Mouse (Mus musculus): ENCODE data around the gene Rrp36. TPM values are rescaled to one million over a fixed set of nuclear protein-coding genes. Genes with fewer than 3 reads are reported as not detected.

Gene Rrp36
- polyA plus RNA-seq, 1 experiment = 36.7 TPM

DNA sequence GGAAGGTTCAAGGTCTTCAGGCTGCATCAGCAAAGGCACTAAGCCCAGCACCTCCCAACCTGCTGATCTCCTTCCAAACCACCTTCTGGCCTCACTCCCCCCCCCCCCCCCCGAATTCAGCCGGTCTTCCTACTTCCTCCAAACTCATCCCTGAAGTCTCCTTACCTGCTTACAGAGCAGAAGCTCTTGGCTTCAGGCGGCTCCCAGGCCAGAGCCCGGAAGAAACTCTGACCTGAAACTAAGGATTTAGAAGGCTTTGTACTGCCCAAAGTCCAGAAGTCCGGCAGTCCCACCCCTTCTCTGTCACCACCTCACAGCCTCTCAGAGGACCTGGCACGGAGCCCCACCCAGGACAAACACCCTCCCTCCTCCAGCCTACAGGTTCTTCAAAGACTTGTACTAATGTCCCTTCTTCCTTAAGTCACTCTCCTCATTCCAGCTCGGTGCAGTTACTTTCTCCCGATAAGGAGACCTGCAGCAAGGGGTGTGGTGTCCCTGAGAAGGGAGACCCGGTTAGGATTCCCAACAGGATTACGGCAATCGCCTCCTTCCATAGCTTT is 29.2 kb downstream of the Rrp36 start:
- no peak for DNase-seq (ENCODE audit: low read depth)
- no peak for TF ChIP-seq CTCF (IDR thresholded peaks at IDR 0.05; ENCODE audit: borderline replicate concordance, extremely low read depth, insufficient read depth, insufficient read length)

GRCm38 (mm10) chr17:46644152-46644805 is 29.9 kb downstream of the Rrp36 start:
- no peak for DNase-seq (ENCODE audit: low read depth)

GRCm38 (mm10) chr17:46642060-46642459 is 32.1 kb downstream of the Rrp36 start:
- DNase-seq (ENCODE audit: low read depth) = no peak
- TF ChIP-seq CTCF (IDR thresholded peaks at IDR 0.05; ENCODE audit: borderline replicate concordance, extremely low read depth, insufficient read depth, insufficient read length) = no peak
- TF ChIP-seq POLR2A (IDR thresholded peaks at IDR 0.05; ENCODE audit: borderline replicate concordance, extremely low read depth, insufficient read depth, insufficient read length, poor library complexity, severe bottlenecking) = no peak

More at GRCm38 (mm10) chr17:46644152-46644805, 29.9 kb downstream of the Rrp36 start:
- TF ChIP-seq CTCF (IDR thresholded peaks at IDR 0.05; ENCODE audit: borderline replicate concordance, extremely low read depth, insufficient read depth, insufficient read length) = no peak
- TF ChIP-seq POLR2A (IDR thresholded peaks at IDR 0.05; ENCODE audit: borderline replicate concordance, extremely low read depth, insufficient read depth, insufficient read length, poor library complexity, severe bottlenecking) = no peak

DNA sequence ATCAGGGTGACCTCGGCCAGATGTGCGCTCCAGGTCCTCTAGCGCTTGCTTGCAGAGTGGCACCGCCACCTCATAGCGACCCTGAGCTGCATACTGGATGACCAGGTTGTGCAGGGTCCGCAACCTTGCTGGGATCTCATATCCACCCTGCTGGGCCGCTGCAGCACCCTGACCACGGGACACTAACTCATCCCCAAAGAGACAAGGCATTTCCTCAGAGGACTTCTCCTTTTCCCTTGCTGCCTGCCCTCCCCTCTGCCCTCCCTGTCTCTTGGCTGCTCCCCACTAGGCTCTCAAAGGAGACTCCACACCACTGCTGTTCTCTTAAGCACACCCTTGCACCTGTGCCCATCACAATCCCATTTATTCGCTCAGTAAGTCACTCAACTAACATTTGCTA is 34.2 kb downstream of the Rrp36 start:
- TF ChIP-seq CTCF (IDR thresholded peaks at IDR 0.05; ENCODE audit: borderline replicate concordance, extremely low read depth, insufficient read depth, insufficient read length) (no peak), POLR2A (IDR thresholded peaks at IDR 0.05; ENCODE audit: borderline replicate concordance, extremely low read depth, insufficient read depth, insufficient read length, poor library complexity, severe bottlenecking) (no peak)
- no peak for DNase-seq (ENCODE audit: low read depth)

DNA sequence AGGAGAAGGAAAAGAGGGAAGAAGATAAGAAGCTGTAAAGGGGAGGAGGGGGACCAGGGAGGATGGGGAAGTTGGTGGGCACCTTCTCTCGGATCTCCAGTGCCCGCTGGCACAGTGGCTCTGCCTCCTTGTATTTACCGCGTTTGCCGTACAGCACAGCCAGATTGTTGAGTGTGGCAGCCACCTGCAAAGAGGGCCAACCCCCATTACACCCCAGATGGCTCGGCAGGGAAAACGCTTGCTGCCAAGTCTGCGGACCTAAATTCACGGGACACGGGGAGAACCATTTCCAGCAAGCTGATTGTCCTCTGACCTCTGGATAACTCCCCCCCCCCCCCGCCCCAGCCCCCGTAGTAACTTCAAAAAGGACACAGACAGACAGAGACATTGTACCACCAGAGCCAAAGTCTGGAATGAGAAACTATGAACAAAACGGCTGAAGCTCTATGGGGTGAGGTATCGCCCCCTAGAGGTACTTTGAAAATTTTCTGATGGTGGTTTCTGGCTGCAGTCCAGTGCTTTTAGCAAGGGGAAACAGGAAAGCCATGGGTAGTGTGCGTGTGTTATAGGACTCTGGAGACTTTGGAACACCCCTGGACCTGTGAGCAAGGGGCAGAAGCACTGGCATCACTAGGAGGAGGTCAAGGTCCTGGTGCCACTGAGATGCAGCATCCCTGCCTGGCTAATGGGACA is 37.2 kb downstream of the Rrp36 start:
- no peak for TF ChIP-seq POLR2A (IDR thresholded peaks at IDR 0.05; ENCODE audit: borderline replicate concordance, extremely low read depth, insufficient read depth, insufficient read length, poor library complexity, severe bottlenecking)
- TF ChIP-seq CTCF (IDR thresholded peaks at IDR 0.05; ENCODE audit: borderline replicate concordance, extremely low read depth, insufficient read depth, insufficient read length) = peak; percentile 80

GRCm38 (mm10) chr17:46629685-46630441 is 44.3 kb downstream of the Rrp36 start:
- DNase-seq (ENCODE audit: low read depth) = peak; percentile 41
- TF ChIP-seq CTCF (IDR thresholded peaks at IDR 0.05; ENCODE audit: borderline replicate concordance, extremely low read depth, insufficient read depth, insufficient read length) (no peak), POLR2A (IDR thresholded peaks at IDR 0.05; ENCODE audit: borderline replicate concordance, extremely low read depth, insufficient read depth, insufficient read length, poor library complexity, severe bottlenecking) (no peak)

More for the DNA sequence above, 37.2 kb downstream of the Rrp36 start:
- DNase-seq (ENCODE audit: low read depth) = peak; percentile 89

DNA sequence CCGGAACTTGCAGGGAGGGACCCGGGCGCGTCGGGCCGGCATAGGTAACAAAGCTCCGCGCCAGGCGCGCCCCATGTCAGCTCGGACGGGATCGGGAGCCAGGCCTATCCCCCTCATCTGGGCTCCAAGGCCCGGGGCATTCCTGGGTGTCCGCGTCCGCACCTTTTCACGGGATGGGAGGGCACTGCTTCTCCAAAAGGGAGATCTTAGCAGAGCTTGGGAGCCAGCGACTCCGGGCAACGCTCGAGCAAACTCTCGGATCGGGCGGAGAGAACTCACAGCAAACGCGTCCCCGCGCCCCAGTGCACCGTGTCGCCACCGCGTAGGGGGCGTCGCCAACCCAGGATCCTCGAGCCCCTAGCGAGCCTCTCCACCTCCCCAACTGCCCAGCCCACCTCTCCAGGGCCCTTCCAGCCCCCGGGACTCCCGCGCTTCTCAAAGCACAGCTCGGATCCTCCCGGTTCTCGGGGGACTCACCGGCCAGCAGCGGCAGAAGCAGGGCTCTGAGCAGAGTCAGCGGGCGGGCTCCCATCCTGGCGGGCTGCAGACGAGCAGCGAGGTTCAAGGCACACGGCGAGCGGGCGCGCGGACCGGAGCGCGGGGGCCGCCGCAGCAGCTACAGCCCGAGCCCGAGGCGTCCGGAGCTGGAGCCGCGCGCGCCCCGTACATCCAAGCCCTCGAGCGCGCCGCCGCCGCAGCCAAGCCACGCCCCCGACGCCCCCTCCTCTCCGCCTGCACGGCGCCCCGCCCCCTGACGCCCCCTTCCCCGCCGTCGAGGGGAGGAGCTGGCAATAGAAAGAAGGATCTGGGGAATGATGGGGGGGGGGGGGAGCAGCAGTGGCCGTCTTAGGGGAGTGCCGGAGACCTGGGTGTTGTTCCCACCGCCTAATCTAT is 45.1 kb downstream of the Rrp36 start, which contains the start of gene Ptk7:
Ptk7 (minus strand) TSS at position 714 of the 894 bp plus-strand sequence.
- no peak for TF ChIP-seq CTCF (IDR thresholded peaks at IDR 0.05; ENCODE audit: borderline replicate concordance, extremely low read depth, insufficient read depth, insufficient read length)
- TF ChIP-seq POLR2A (IDR thresholded peaks at IDR 0.05; ENCODE audit: borderline replicate concordance, extremely low read depth, insufficient read depth, insufficient read length, poor library complexity, severe bottlenecking) = peak; percentile 95
- peak; percentile 97 for DNase-seq (ENCODE audit: low read depth)

DNA sequence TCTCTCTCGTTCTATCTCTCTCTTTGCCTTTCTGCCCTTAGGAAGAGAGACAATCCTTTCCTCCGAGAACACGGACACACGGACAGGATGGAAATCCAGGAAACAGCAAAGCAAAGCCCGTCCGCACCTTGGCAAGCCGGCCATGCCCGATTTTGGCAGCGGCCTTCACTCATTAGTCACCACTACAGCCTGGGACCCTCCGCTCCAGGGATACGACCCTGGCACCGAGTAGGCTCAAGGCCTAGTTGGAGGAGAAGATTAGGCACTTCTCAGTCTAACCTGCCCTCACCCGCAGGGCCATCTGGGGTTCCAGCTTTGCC is 45.7 kb downstream of the Rrp36 start:
- DNase-seq (ENCODE audit: low read depth) = peak; percentile 68
- TF ChIP-seq POLR2A (IDR thresholded peaks at IDR 0.05; ENCODE audit: borderline replicate concordance, extremely low read depth, insufficient read depth, insufficient read length, poor library complexity, severe bottlenecking) = no peak
- TF ChIP-seq CTCF (IDR thresholded peaks at IDR 0.05; ENCODE audit: borderline replicate concordance, extremely low read depth, insufficient read depth, insufficient read length) = no peak

- DNase-seq (ENCODE audit: low read depth) = no peak
- TF ChIP-seq CTCF (IDR thresholded peaks at IDR 0.05; ENCODE audit: borderline replicate concordance, extremely low read depth, insufficient read depth, insufficient read length) (no peak), POLR2A (IDR thresholded peaks at IDR 0.05; ENCODE audit: borderline replicate concordance, extremely low read depth, insufficient read depth, insufficient read length, poor library complexity, severe bottlenecking) (no peak)
Measured at GRCm38 (mm10) chr17:46627409-46627808, 46.7 kb downstream of the Rrp36 start.

GRCm38 (mm10) chr17:46624598-46624997 is 49.6 kb downstream of the Rrp36 start:
- TF ChIP-seq POLR2A (IDR thresholded peaks at IDR 0.05; ENCODE audit: borderline replicate concordance, extremely low read depth, insufficient read depth, insufficient read length, poor library complexity, severe bottlenecking) (no peak), CTCF (IDR thresholded peaks at IDR 0.05; ENCODE audit: borderline replicate concordance, extremely low read depth, insufficient read depth, insufficient read length) (no peak)
- no peak for DNase-seq (ENCODE audit: low read depth)

All from brain, embryonic 14.5 days (tissue).